In the genomic region with DNA sequence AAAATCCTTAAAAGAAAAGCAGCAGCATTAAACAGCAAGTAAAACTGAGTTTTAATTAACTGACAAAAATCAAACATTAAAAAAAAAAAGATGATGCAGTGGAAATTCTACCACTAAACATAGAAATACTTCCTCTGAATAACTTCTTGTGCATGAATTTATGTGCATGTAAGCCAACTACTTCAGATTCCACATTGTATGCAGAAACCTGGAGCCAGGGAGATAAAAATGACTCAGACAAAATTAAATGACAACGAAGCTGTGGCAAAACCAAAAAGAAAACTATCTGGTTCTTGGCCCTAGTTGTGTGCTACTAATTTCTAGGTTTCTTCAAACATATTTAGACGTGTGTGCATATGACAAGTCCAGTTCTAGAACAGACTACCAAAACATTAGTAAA, we compare ENCODE assay signal across 24 mouse cellular contexts. TPM values are rescaled to one million over a fixed set of nuclear protein-coding genes. Genes with fewer than 3 reads are reported as not detected.
DNase-seq lines count a peak whose midpoint lies in the region; ATAC-seq and TF ChIP-seq lines count a peak whose summit lies in the region.
"Had no signal": no experiment of that assay in that cellular context is flagged by ENCODE, and none has a peak within 500 bp of the region (broad histone marks: within the 10 kb centered on the region; RNA-seq: fewer than 3 reads in every experiment).

No protein-coding gene starts in this region.

- no peak for TF ChIP-seq EP300 in heart, adult 2 months (IDR thresholded peaks at IDR 0.05; ENCODE audit: insufficient read depth, low read depth, low read length)

- WGBS in heart, adult 2 months: 13% methylated on average over 2 of the region's 2 CpGs
- 85% methylated on average over 2 of the region's 2 CpGs for WGBS in hindbrain, embryonic 12.5 days
- 77% methylated on average over 2 of the region's 2 CpGs for WGBS in hindbrain, embryonic 16.5 days
- 83% methylated on average over 2 of the region's 2 CpGs for WGBS in midbrain, embryonic 11.5 days
- WGBS in midbrain, postnatal 0 days: 81% methylated on average over 2 of the region's 2 CpGs
- 84% methylated on average over 2 of the region's 2 CpGs for WGBS in forebrain, embryonic 15.5 days

- TF ChIP-seq POLR2A in heart, adult 2 months (IDR thresholded peaks at IDR 0.05; ENCODE audit: insufficient read depth, low read depth, low read length): no peak

- peaks cover 6% of the 10 kb centered on the region for H3K79me2 ChIP-seq in heart, adult 2 months (replicated peaks; ENCODE audit: control insufficient read depth, insufficient read depth, low read length)

- H3K27me3 ChIP-seq in heart, adult 2 months (ENCODE audit: control insufficient read depth, insufficient read depth, low read length): no peaks in the 10 kb centered on the region
- H3K27me3 ChIP-seq in hindbrain, embryonic 12.5 days: no peaks in the 10 kb centered on the region
- H3K27me3 ChIP-seq in hindbrain, embryonic 16.5 days (replicated peaks; ENCODE audit: control insufficient read depth, insufficient read depth, low read length): no peaks in the 10 kb centered on the region
- H3K27me3 ChIP-seq in midbrain, embryonic 11.5 days (ENCODE audit: control insufficient read depth, insufficient read depth, low read length): no peaks in the 10 kb centered on the region
- H3K27me3 ChIP-seq in midbrain, postnatal 0 days (ENCODE audit: insufficient read depth, low read length): no peaks in the 10 kb centered on the region
- H3K27me3 ChIP-seq in forebrain, embryonic 15.5 days: no peaks in the 10 kb centered on the region
- H3K27me3 ChIP-seq: embryonic facial prominence, embryonic 15.5 days; kidney, embryonic 15.5 days; Patski had no signal

- H3K9ac ChIP-seq in heart, adult 2 months (ENCODE audit: low read depth, low read length): no peak overlapping the region
- no peak overlapping the region for H3K9ac ChIP-seq in hindbrain, embryonic 12.5 days
- H3K9ac ChIP-seq in hindbrain, embryonic 16.5 days (ENCODE audit: low read depth, low read length): no peak overlapping the region
- H3K9ac ChIP-seq in midbrain, embryonic 11.5 days (ENCODE audit: low read length): no peak overlapping the region
- no peak overlapping the region for H3K9ac ChIP-seq in midbrain, postnatal 0 days (replicated peaks; ENCODE audit: low read length, poor library complexity, severe bottlenecking)
- H3K9ac ChIP-seq in forebrain, embryonic 15.5 days (replicated peaks): no peak overlapping the region
- H3K9ac ChIP-seq: embryonic facial prominence, embryonic 15.5 days; kidney, embryonic 15.5 days; liver, embryonic 15.5 days had no signal

- H3K4me1 ChIP-seq in heart, adult 2 months (ENCODE audit: control insufficient read depth, insufficient read depth, low read length): peaks cover 12% of the 10 kb centered on the region
- H3K4me1 ChIP-seq in hindbrain, embryonic 12.5 days: peaks cover 13% of the 10 kb centered on the region
- H3K4me1 ChIP-seq in hindbrain, embryonic 16.5 days (ENCODE audit: control insufficient read depth, insufficient read depth, low read depth, low read length): peaks cover 12% of the 10 kb centered on the region
- peaks cover 12% of the 10 kb centered on the region for H3K4me1 ChIP-seq in midbrain, embryonic 11.5 days (ENCODE audit: control insufficient read depth, insufficient read depth, low read length)
- H3K4me1 ChIP-seq in midbrain, postnatal 0 days (ENCODE audit: insufficient read depth, low read length): 0 out of 2 replicates have a peak, but pooled peaks cover 2% of the 10 kb centered on the region
- H3K4me1 ChIP-seq in forebrain, embryonic 15.5 days: peaks cover 20% of the 10 kb centered on the region
- H3K4me1 ChIP-seq: embryonic facial prominence, embryonic 15.5 days had no signal

- intact Hi-C loops in heart, adult 2 months (cut with DNase I): loop anchor here (5.0 kb wide), 1 partner anchor 62 kb away; no protein-coding TSS in a partner anchor

- no peak for TF ChIP-seq CTCF in heart, adult 2 months (IDR thresholded peaks at IDR 0.05)
- no peak for TF ChIP-seq CTCF in midbrain, postnatal 0 days (IDR thresholded peaks at IDR 0.05)

- peaks cover 36% of the 10 kb centered on the region for H3K36me3 ChIP-seq in heart, adult 2 months (ENCODE audit: control insufficient read depth, insufficient read depth, low read length)
- H3K36me3 ChIP-seq in hindbrain, embryonic 12.5 days: no peaks in the 10 kb centered on the region
- H3K36me3 ChIP-seq in hindbrain, embryonic 16.5 days (ENCODE audit: control insufficient read depth, insufficient read depth, low read length): no peaks in the 10 kb centered on the region
- no peaks in the 10 kb centered on the region for H3K36me3 ChIP-seq in midbrain, embryonic 11.5 days (ENCODE audit: control insufficient read depth, insufficient read depth, low read length)
- no peaks in the 10 kb centered on the region for H3K36me3 ChIP-seq in midbrain, postnatal 0 days (ENCODE audit: insufficient read depth, low read length)
- no peaks in the 10 kb centered on the region for H3K36me3 ChIP-seq in forebrain, embryonic 15.5 days
- H3K36me3 ChIP-seq: embryonic facial prominence, embryonic 15.5 days; kidney, embryonic 15.5 days; limb, embryonic 10.5 days; liver, embryonic 15.5 days had no signal

- no peak for ATAC-seq in hindbrain, embryonic 12.5 days (ENCODE audit: low FRiP score)
- no peak for ATAC-seq in hindbrain, embryonic 16.5 days
- ATAC-seq in midbrain, embryonic 11.5 days (ENCODE audit: low FRiP score): no peak
- no peak for ATAC-seq in midbrain, postnatal 0 days (ENCODE audit: low FRiP score)
- no peak for ATAC-seq in forebrain, embryonic 15.5 days (replicated peaks)
- ATAC-seq: CD4-positive, CD25-positive, alpha-beta regulatory T cell, adult 4 months; forebrain, embryonic 14.5 days; Patski had no signal

- peak overlapping the region; percentile 80 for H3K4me3 ChIP-seq in heart, adult 2 months
- H3K4me3 ChIP-seq in hindbrain, embryonic 12.5 days: no peak overlapping the region
- no peak overlapping the region for H3K4me3 ChIP-seq in hindbrain, embryonic 16.5 days (ENCODE audit: low read length)
- no peak overlapping the region for H3K4me3 ChIP-seq in midbrain, embryonic 11.5 days (ENCODE audit: low read depth, low read length)
- H3K4me3 ChIP-seq in midbrain, postnatal 0 days (ENCODE audit: low read depth, low read length): no peak overlapping the region
- no peak overlapping the region for H3K4me3 ChIP-seq in forebrain, embryonic 15.5 days
- H3K4me3 ChIP-seq: embryonic facial prominence, embryonic 15.5 days; kidney, embryonic 15.5 days; limb, embryonic 10.5 days; liver, embryonic 15.5 days had no signal

- 0 out of 2 replicates have a peak overlapping the region, but pooled peaks have one; percentile 6 for H3K4me2 ChIP-seq in hindbrain, embryonic 12.5 days (replicated peaks)
- no peak overlapping the region; the same call in 1 of the 2 replicates for H3K4me2 ChIP-seq in hindbrain, embryonic 16.5 days (ENCODE audit: low read length)
- H3K4me2 ChIP-seq in midbrain, embryonic 11.5 days: peak overlapping the region; percentile 35; the same call in 1 of the 2 replicates
- no peak overlapping the region for H3K4me2 ChIP-seq in midbrain, postnatal 0 days (ENCODE audit: low read depth, low read length, poor library complexity, severe bottlenecking)
- H3K4me2 ChIP-seq in forebrain, embryonic 15.5 days (replicated peaks): no peak overlapping the region
- H3K4me2 ChIP-seq: embryonic facial prominence, embryonic 15.5 days; kidney, embryonic 15.5 days; liver, embryonic 15.5 days had no signal

- H3K27ac ChIP-seq in heart, adult 2 months: peak overlapping the region; percentile 92
- no peak overlapping the region for H3K27ac ChIP-seq in hindbrain, embryonic 12.5 days
- no peak overlapping the region for H3K27ac ChIP-seq in hindbrain, embryonic 16.5 days (ENCODE audit: low read depth, low read length)
- no peak overlapping the region for H3K27ac ChIP-seq in midbrain, embryonic 11.5 days (ENCODE audit: low read depth, low read length)
- no peak overlapping the region for H3K27ac ChIP-seq in midbrain, postnatal 0 days (ENCODE audit: low read depth, low read length)
- no peak overlapping the region for H3K27ac ChIP-seq in forebrain, embryonic 15.5 days (replicated peaks)
- H3K27ac ChIP-seq: embryonic facial prominence, embryonic 15.5 days; kidney, embryonic 15.5 days; limb, embryonic 10.5 days; liver, embryonic 15.5 days; macrophage had no signal

- H3K9me3 ChIP-seq in hindbrain, embryonic 12.5 days (replicated peaks): no peaks in the 10 kb centered on the region
- no peaks in the 10 kb centered on the region for H3K9me3 ChIP-seq in hindbrain, embryonic 16.5 days (ENCODE audit: control insufficient read depth, low read length)
- H3K9me3 ChIP-seq in midbrain, embryonic 11.5 days (ENCODE audit: control insufficient read depth, low read length): no peaks in the 10 kb centered on the region
- H3K9me3 ChIP-seq in midbrain, postnatal 0 days (ENCODE audit: low read length): no peaks in the 10 kb centered on the region
- no peaks in the 10 kb centered on the region for H3K9me3 ChIP-seq in forebrain, embryonic 15.5 days
- H3K9me3 ChIP-seq: embryonic facial prominence, embryonic 15.5 days; kidney, embryonic 15.5 days; limb, embryonic 10.5 days; liver, embryonic 15.5 days had no signal

- DNase-seq in heart, adult 2 months: no peak
- DNase-seq in heart, adult 11 months: no peak
- no peak for DNase-seq in midbrain, embryonic 11.5 days (ENCODE audit: low spot score, missing footprints)
- no peak for DNase-seq in midbrain, postnatal 0 days (ENCODE audit: low spot score)
- DNase-seq: adrenal gland, postnatal 36 days; cerebellum, adult 9-10 months; gastrocnemius, postnatal 10 days; kidney, adult 11 months; kidney, postnatal 36 days; layer of hippocampus, adult 9-11 months; liver; thymus, adult 18-20 months; thymus, postnatal 36 days had no signal

RNA-seq across cellular contexts. Expression of gene Rasal2, which starts 2.7 kb away (rescaled TPM):
- total RNA-seq in heart, adult 2 months (2021): 10 to 100 TPM; 22.2 to 23.2 TPM
- 5.1 and 10.7 TPM in 2 replicates for polyA plus RNA-seq in heart, adult 2 months (2012; rRNA removed)
- 36.1 and 38.7 TPM in 2 replicates for polyA plus RNA-seq in hindbrain, embryonic 12.5 days (2016; fragmentation: Nextera tagmentation; extraction: Ambion mirVana)
- 35.4 and 37.1 TPM in 2 replicates for polyA plus RNA-seq in hindbrain, embryonic 16.5 days (2015; fragmentation: Nextera tagmentation; extraction: Ambion mirVana)
- 20.8 and 23.8 TPM in 2 replicates for polyA plus RNA-seq in midbrain, embryonic 11.5 days (2014; fragmentation: Nextera tagmentation; extraction: Ambion mirVana)
- total RNA-seq in midbrain, postnatal 0 days (2014; rRNA removed): 41.2 and 60.5 TPM in 2 replicates
- polyA plus RNA-seq in midbrain, postnatal 0 days (2015; fragmentation: Nextera tagmentation; extraction: Ambion mirVana): 34.8 and 36.3 TPM in 2 replicates
- 36.6 and 37.8 TPM in 2 replicates for polyA plus RNA-seq in forebrain, embryonic 15.5 days (2015; fragmentation: Nextera tagmentation; extraction: Ambion mirVana)
- polyA plus RNA-seq: CD4-positive, CD25-positive, alpha-beta regulatory T cell, adult 4 months had no signal

RNA-seq across cellular contexts. Expression of gene Cryzl2, which starts 48.7 kb away (rescaled TPM):
- total RNA-seq in heart, adult 2 months (2021): 1 to 10 TPM; 8.4 to 9.5 TPM
- polyA plus RNA-seq in heart, adult 2 months (2012; rRNA removed): 15.2 and 21.8 TPM in 2 replicates
- 6.0 and 9.4 TPM in 2 replicates for polyA plus RNA-seq in hindbrain, embryonic 12.5 days (2016; fragmentation: Nextera tagmentation; extraction: Ambion mirVana)
- polyA plus RNA-seq in hindbrain, embryonic 16.5 days (2015; fragmentation: Nextera tagmentation; extraction: Ambion mirVana): 8.3 and 9.7 TPM in 2 replicates
- 7.4 and 8.3 TPM in 2 replicates for polyA plus RNA-seq in midbrain, embryonic 11.5 days (2014; fragmentation: Nextera tagmentation; extraction: Ambion mirVana)
- total RNA-seq in midbrain, postnatal 0 days (2014; rRNA removed): 9.4 and 10.1 TPM in 2 replicates
- polyA plus RNA-seq in midbrain, postnatal 0 days (2015; fragmentation: Nextera tagmentation; extraction: Ambion mirVana): 8.6 and 9.0 TPM in 2 replicates
- polyA plus RNA-seq in forebrain, embryonic 15.5 days (2015; fragmentation: Nextera tagmentation; extraction: Ambion mirVana): 5.2 and 6.4 TPM in 2 replicates
- polyA plus RNA-seq: Patski had no signal

Comparison
In these comparisons a context has a peak if more than half of its experiments do, and no peak if none do; other contexts are left out.
1. H3K4me2 ChIP-seq: peak in hindbrain, embryonic 12.5 days (single experiment) and midbrain, embryonic 11.5 days (single experiment); none in hindbrain, embryonic 16.5 days (single experiment), midbrain, postnatal 0 days (single experiment) and forebrain, embryonic 15.5 days (single experiment).